Mouse (Mus musculus): Measurements from ENCODE around the gene Eva1b. TPM values are rescaled to one million over a fixed set of nuclear protein-coding genes. Genes with fewer than 3 reads are reported as not detected.

The Eva1b gene
- polyA plus RNA-seq, 1 experiment from 2014 or later, result 20.7 TPM

- no peaks in the 10 kb centered on the region for H3K4me1 ChIP-seq
- H3K4me3 ChIP-seq, result no peak overlapping the region
- no peak overlapping the region for H3K27ac ChIP-seq
- DNase-seq (ENCODE audit: extremely low spot score, low spot score), result no peak
- H3K36me3 ChIP-seq (replicated peaks), result peaks cover 96% of the 10 kb centered on the region
- no peaks in the 10 kb centered on the region for H3K9me3 ChIP-seq
- no peaks in the 10 kb centered on the region for H3K27me3 ChIP-seq (ENCODE audit: poor library complexity, severe bottlenecking)
Observed at GRCm38 (mm10) chr4:126194216-126194615, 46.7 kb downstream of the Eva1b start.

DNA sequence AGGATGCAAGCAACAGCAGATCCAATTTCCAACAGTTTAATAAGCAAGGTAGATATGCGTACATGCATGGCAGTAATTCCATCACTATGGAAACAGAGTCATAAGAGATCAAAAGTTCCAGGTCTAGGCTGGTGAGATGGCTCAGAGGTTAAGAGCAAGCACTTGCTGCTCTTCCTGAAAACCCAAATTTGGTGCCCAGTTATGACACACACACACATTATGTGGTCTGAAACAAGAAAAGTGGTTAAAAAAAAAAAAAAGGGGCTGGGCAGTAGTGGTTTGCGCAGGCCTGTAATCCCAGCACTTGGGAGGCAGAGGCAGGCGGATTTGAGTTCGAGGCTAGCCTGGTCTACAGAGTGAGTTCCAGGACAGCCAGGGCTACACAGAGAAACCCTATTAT lies 47.4 kb downstream of the Eva1b start:
- Histone ChIP-seq H3K4me3 (no peak overlapping the region), H3K27ac (no peak overlapping the region), H3K36me3 (replicated peaks) (peaks cover 96% of the 10 kb centered on the region), H3K27me3 (ENCODE audit: poor library complexity, severe bottlenecking) (no peaks in the 10 kb centered on the region), H3K9me3 (no peaks in the 10 kb centered on the region), H3K4me1 (peaks cover 6% of the 10 kb centered on the region)
- no peak for DNase-seq (ENCODE audit: extremely low spot score, low spot score)
- 90% methylated on average over 4 of the region's 4 CpGs for WGBS

DNA sequence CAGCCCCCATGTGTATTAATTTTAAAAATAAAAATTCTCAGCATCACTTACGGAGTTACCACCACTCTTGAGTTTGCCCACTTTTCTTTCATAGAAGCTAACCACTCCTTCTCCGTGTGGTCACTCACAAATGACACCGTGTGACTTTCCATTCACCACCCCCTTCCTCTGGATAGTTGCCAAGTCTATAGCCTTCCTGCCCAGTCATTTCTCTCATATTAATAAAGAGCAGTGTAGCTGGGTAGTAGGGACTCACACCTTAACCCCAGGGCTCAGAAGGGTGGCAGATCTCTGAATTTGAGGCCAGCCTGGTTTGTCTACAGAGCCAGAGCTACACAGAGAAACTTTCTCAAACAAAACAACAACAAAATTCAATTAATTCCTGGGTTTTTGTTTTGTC lies 49.9 kb downstream of the Eva1b start:
- 93% methylated on average over 3 of the region's 3 CpGs for WGBS
- Histone ChIP-seq H3K9me3 (no peaks in the 10 kb centered on the region), H3K36me3 (replicated peaks) (peaks cover 80% of the 10 kb centered on the region)

More for the DNA sequence above, 49.9 kb downstream of the Eva1b start:
- Histone ChIP-seq H3K27ac (no peak overlapping the region), H3K4me3 (no peak overlapping the region), H3K27me3 (ENCODE audit: poor library complexity, severe bottlenecking) (no peaks in the 10 kb centered on the region), H3K4me1 (peaks cover 19% of the 10 kb centered on the region)
- no peak for DNase-seq (ENCODE audit: extremely low spot score, low spot score)

Other genes starting within 250 kb of the Eva1b start
- gene Csf3r, start 123.2 kb upstream of the Eva1b start, polyA plus RNA-seq (2016; fragmentation: Nextera tagmentation; extraction: Ambion mirVana), result 0.32 and 0.65 TPM in 2 replicates
- 136 and 151 TPM in 2 replicates for gene Mrps15, start 100.8 kb upstream of the Eva1b start, polyA plus RNA-seq (2016; fragmentation: Nextera tagmentation; extraction: Ambion mirVana)
- 31.1 and 34.4 TPM in 2 replicates for gene Oscp1, start 89.2 kb upstream of the Eva1b start, polyA plus RNA-seq (2016; fragmentation: Nextera tagmentation; extraction: Ambion mirVana)
- gene Lsm10, start 51.1 kb upstream of the Eva1b start, polyA plus RNA-seq (2016; fragmentation: Nextera tagmentation; extraction: Ambion mirVana), result 53.7 and 55.1 TPM in 2 replicates
- gene Stk40, start 43.8 kb upstream of the Eva1b start, polyA plus RNA-seq (2016; fragmentation: Nextera tagmentation; extraction: Ambion mirVana), result 43.7 and 45.5 TPM in 2 replicates
- gene Sh3d21, start 15.7 kb downstream of the Eva1b start, polyA plus RNA-seq (2016; fragmentation: Nextera tagmentation; extraction: Ambion mirVana), result 1.5 and 1.6 TPM in 2 replicates
- gene Thrap3, start 55.0 kb downstream of the Eva1b start, polyA plus RNA-seq (2016; fragmentation: Nextera tagmentation; extraction: Ambion mirVana), result 251 and 256 TPM in 2 replicates
- 45.6 and 47.1 TPM in 2 replicates for gene Map7d1, start 108.6 kb downstream of the Eva1b start, polyA plus RNA-seq (2016; fragmentation: Nextera tagmentation; extraction: Ambion mirVana)
- 84.8 and 86.8 TPM in 2 replicates for gene Trappc3, start 114.6 kb downstream of the Eva1b start, polyA plus RNA-seq (2016; fragmentation: Nextera tagmentation; extraction: Ambion mirVana)
- 5.9 and 6.8 TPM in 2 replicates for gene Col8a2, start 139.0 kb downstream of the Eva1b start, polyA plus RNA-seq (2016; fragmentation: Nextera tagmentation; extraction: Ambion mirVana)
- gene Adprhl2, start 174.0 kb downstream of the Eva1b start, polyA plus RNA-seq (2016; fragmentation: Nextera tagmentation; extraction: Ambion mirVana), result 91.6 TPM in 2 replicates
- gene Tekt2, start 177.9 kb downstream of the Eva1b start, polyA plus RNA-seq (2016; fragmentation: Nextera tagmentation; extraction: Ambion mirVana), result 2.3 TPM in 2 replicates